25 mouse cellular contexts compared by ENCODE assay signal in the genomic region with DNA sequence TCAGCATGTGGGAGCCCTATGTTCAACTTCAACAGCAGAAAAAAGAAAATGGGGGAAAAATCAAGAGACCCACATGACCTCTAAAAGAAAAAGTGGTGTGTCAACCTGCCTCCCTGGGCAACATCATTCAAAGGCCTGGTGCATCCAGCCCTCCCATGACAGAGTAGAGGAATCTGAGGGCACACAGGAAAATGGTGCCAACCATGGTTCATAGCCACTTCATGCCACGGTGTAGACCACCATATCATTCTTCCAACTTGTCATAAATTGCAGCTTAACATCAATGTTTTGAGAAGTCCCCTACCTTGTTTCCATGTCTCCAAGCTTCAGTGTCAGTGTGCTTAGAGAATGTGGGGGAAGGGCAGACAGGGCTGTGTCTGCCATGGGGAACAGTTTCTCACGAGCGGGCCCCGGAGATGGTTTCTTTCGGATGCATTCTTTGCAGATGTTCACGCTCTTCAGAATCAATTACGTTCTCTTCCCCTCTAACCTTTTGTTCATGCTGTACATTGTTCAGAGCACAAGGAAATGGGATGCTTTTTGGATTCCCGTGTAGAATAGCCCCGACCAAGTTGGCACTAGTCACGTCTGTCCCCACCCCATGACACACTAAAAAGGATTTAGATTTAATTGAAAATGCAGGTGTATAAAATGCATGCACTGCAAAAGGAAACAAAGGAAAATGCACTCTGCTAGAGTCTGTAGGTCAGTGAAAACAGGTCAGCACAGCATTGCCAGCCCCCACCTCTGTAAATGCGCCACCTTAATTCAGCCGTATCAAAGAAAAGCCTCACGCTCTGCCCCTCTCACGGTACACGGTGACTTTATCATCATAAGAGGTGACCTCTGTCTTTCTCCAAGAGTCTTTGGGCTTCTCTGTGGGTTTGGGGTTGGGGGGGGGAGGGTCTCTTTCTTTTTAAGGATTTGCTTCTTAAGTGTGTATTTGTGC. TPM values are rescaled to one million over a fixed set of nuclear protein-coding genes. Genes with fewer than 3 reads are reported as not detected.
DNase-seq lines count a peak whose midpoint lies in the region; ATAC-seq lines count a peak whose summit lies in the region.
"Had no signal": no experiment of that assay in that cellular context is flagged by ENCODE, and none has a peak within 500 bp of the region (broad histone marks: within the 10 kb centered on the region; RNA-seq: fewer than 3 reads in every experiment).

No protein-coding gene starts in this region.

- H3K9ac ChIP-seq in hindbrain, embryonic 11.5 days (ENCODE audit: low read depth, low read length), result no peak overlapping the region
- no peak overlapping the region for H3K9ac ChIP-seq in midbrain, embryonic 16.5 days (ENCODE audit: low read depth, low read length)
- no peak overlapping the region for H3K9ac ChIP-seq in heart, embryonic 12.5 days
- H3K9ac ChIP-seq: embryonic facial prominence, embryonic 12.5 days; forebrain, embryonic 15.5 days; heart, embryonic 13.5 days; liver, embryonic 13.5 days; neural tube, embryonic 13.5 days had no signal

- no peak overlapping the region for H3K4me3 ChIP-seq in hindbrain, embryonic 11.5 days (ENCODE audit: low read depth, low read length)
- H3K4me3 ChIP-seq in midbrain, embryonic 10.5 days, result no peak overlapping the region
- H3K4me3 ChIP-seq in midbrain, embryonic 16.5 days (ENCODE audit: low read depth, low read length), result no peak overlapping the region
- H3K4me3 ChIP-seq in heart, embryonic 12.5 days, result no peak overlapping the region
- H3K4me3 ChIP-seq: embryonic facial prominence, embryonic 12.5 days; erythroblast, embryonic 14.5 days; forebrain, embryonic 15.5 days; heart, embryonic 13.5 days; liver, embryonic 13.5 days; megakaryocyte, embryonic 14.5 days; myocyte; neural tube, embryonic 13.5 days had no signal

- H3K4me2 ChIP-seq in hindbrain, embryonic 11.5 days (replicated peaks; ENCODE audit: low read depth, low read length), result no peak overlapping the region
- H3K4me2 ChIP-seq in midbrain, embryonic 16.5 days (ENCODE audit: low read length), result no peak overlapping the region
- H3K4me2 ChIP-seq in heart, embryonic 12.5 days, result no peak overlapping the region
- H3K4me2 ChIP-seq: embryonic facial prominence, embryonic 12.5 days; forebrain, embryonic 15.5 days; heart, embryonic 13.5 days; liver, embryonic 13.5 days; neural tube, embryonic 13.5 days had no signal

- peak; percentile 57 for ATAC-seq in hindbrain, embryonic 11.5 days (ENCODE audit: low FRiP score)
- ATAC-seq in midbrain, embryonic 16.5 days, result peak; percentile 64
- no peak for ATAC-seq in heart, embryonic 12.5 days (ENCODE audit: insufficient number of reproducible peaks, low FRiP score)
- ATAC-seq in frontal cortex, adult (ENCODE audit: low TSS enrichment), result no peak
- ATAC-seq: forebrain, embryonic 15.5 days had no signal

- no peaks in the 10 kb centered on the region for H3K27me3 ChIP-seq in hindbrain, embryonic 11.5 days (ENCODE audit: control insufficient read depth, insufficient read depth, low read length)
- no peaks in the 10 kb centered on the region for H3K27me3 ChIP-seq in midbrain, embryonic 10.5 days (ENCODE audit: low read depth, poor library complexity, severe bottlenecking)
- H3K27me3 ChIP-seq in midbrain, embryonic 16.5 days (ENCODE audit: control insufficient read depth, insufficient read depth, low read depth, low read length), result no peaks in the 10 kb centered on the region
- H3K27me3 ChIP-seq in heart, embryonic 12.5 days (replicated peaks), result no peaks in the 10 kb centered on the region
- H3K27me3 ChIP-seq: embryonic facial prominence, embryonic 12.5 days; forebrain, embryonic 15.5 days; heart, embryonic 13.5 days; liver, embryonic 13.5 days; megakaryocyte, embryonic 14.5 days; neural tube, embryonic 13.5 days had no signal

- DNase-seq in embryo, embryonic 10.5 days (ENCODE audit: low spot score), result peak; percentile 32
- DNase-seq in embryo, embryonic 11 days, result no peak
- peak; percentile 41 for DNase-seq in hindbrain, embryonic 11.5 days (ENCODE audit: low spot score)
- peak; percentile 47 for DNase-seq in midbrain, embryonic 10.5 days (ENCODE audit: low spot score)
- no peak for DNase-seq in heart, adult 18-20 months
- DNase-seq: adrenal gland, adult 8-10 months; cerebellum, adult 8-10 months; gastrocnemius, postnatal 14 days; heart, adult 11 months; heart, postnatal 14 days; kidney, adult 18-20 months; layer of hippocampus, adult 9-11 months; liver, embryonic 13.5 days; lung, adult 2 months; lung, postnatal 14 days had no signal

- H3K27ac ChIP-seq in hindbrain, embryonic 11.5 days (ENCODE audit: low read depth, low read length), result no peak overlapping the region
- peak overlapping the region; percentile 79 for H3K27ac ChIP-seq in midbrain, embryonic 10.5 days (replicated peaks)
- H3K27ac ChIP-seq in midbrain, embryonic 16.5 days (ENCODE audit: low read length), result no peak overlapping the region
- H3K27ac ChIP-seq in heart, embryonic 12.5 days (ENCODE audit: poor library complexity, severe bottlenecking), result no peak overlapping the region
- H3K27ac ChIP-seq: embryonic facial prominence, embryonic 12.5 days; forebrain, embryonic 15.5 days; heart, embryonic 13.5 days; liver, embryonic 13.5 days; neural tube, embryonic 13.5 days had no signal

- WGBS in hindbrain, embryonic 11.5 days, result 56% methylated on average over 15 of the region's 15 CpGs
- 56% methylated on average over 15 of the region's 15 CpGs for WGBS in midbrain, embryonic 10.5 days
- 25% methylated on average over 15 of the region's 15 CpGs for WGBS in midbrain, embryonic 16.5 days
- WGBS in heart, embryonic 12.5 days, result 90% methylated on average over 15 of the region's 15 CpGs

- no peaks in the 10 kb centered on the region for H3K9me3 ChIP-seq in hindbrain, embryonic 11.5 days (ENCODE audit: control insufficient read depth, low read length)
- H3K9me3 ChIP-seq in midbrain, embryonic 10.5 days (replicated peaks), result no peaks in the 10 kb centered on the region
- H3K9me3 ChIP-seq in midbrain, embryonic 16.5 days (replicated peaks; ENCODE audit: control insufficient read depth, low read length, poor library complexity, severe bottlenecking), result no peaks in the 10 kb centered on the region
- H3K9me3 ChIP-seq in heart, embryonic 12.5 days (replicated peaks), result no peaks in the 10 kb centered on the region
- H3K9me3 ChIP-seq: embryonic facial prominence, embryonic 12.5 days; forebrain, embryonic 15.5 days; heart, embryonic 13.5 days; liver, embryonic 13.5 days; megakaryocyte, embryonic 14.5 days; neural tube, embryonic 13.5 days had no signal

- H3K36me3 ChIP-seq in hindbrain, embryonic 11.5 days (ENCODE audit: control insufficient read depth, insufficient read depth, low read length), result no peaks in the 10 kb centered on the region; the same call in 1 of the 2 replicates
- H3K36me3 ChIP-seq in midbrain, embryonic 10.5 days, result peaks cover 74% of the 10 kb centered on the region
- H3K36me3 ChIP-seq in midbrain, embryonic 16.5 days (ENCODE audit: control insufficient read depth, insufficient read depth, low read length), result peaks cover 15% of the 10 kb centered on the region
- H3K36me3 ChIP-seq in heart, embryonic 12.5 days, result peaks cover 40% of the 10 kb centered on the region
- H3K36me3 ChIP-seq: liver, embryonic 13.5 days had no signal

- H3K4me1 ChIP-seq in hindbrain, embryonic 11.5 days (replicated peaks; ENCODE audit: control insufficient read depth, insufficient read depth, low read length), result no peaks in the 10 kb centered on the region
- peaks cover 54% of the 10 kb centered on the region for H3K4me1 ChIP-seq in midbrain, embryonic 10.5 days
- H3K4me1 ChIP-seq in midbrain, embryonic 16.5 days (ENCODE audit: control insufficient read depth, insufficient read depth, low read length), result 0 out of 2 replicates have a peak, but pooled peaks cover 6% of the 10 kb centered on the region
- H3K4me1 ChIP-seq in heart, embryonic 12.5 days (replicated peaks), result no peaks in the 10 kb centered on the region
- H3K4me1 ChIP-seq: embryonic facial prominence, embryonic 12.5 days; forebrain, embryonic 15.5 days; heart, embryonic 13.5 days; liver, embryonic 13.5 days; megakaryocyte, embryonic 14.5 days had no signal

RNA-seq across cellular contexts. Expression of a gene that starts 24.8 kb away (rescaled TPM):
- polyA plus RNA-seq in hindbrain, embryonic 11.5 days (2014; fragmentation: Nextera tagmentation; extraction: Ambion mirVana), result 12.8 and 18.9 TPM in 2 replicates
- polyA plus RNA-seq in midbrain, embryonic 10.5 days (2016; fragmentation: Nextera tagmentation; extraction: Ambion mirVana), result 12.3 and 14.9 TPM in 2 replicates
- 7.5 and 7.6 TPM in 2 replicates for polyA plus RNA-seq in midbrain, embryonic 16.5 days (2015; fragmentation: Nextera tagmentation; extraction: Ambion mirVana)
- polyA plus RNA-seq in heart, embryonic 12.5 days (2016; fragmentation: Nextera tagmentation; extraction: Ambion mirVana), result 10.8 and 12.8 TPM in 2 replicates
- 10 to 100 TPM; 39.3 to 39.6 TPM for total RNA-seq in heart, adult 18-20 months (2021)

Comparison
In these comparisons a context has a peak if more than half of its experiments do, and no peak if none do; other contexts are left out.
1. DNase-seq: peak in embryo, embryonic 10.5 days (single experiment), hindbrain, embryonic 11.5 days (single experiment) and midbrain, embryonic 10.5 days (single experiment); none in embryo, embryonic 11 days (single experiment) and heart, adult 18-20 months (0 of 2).
2. ATAC-seq: peak in hindbrain, embryonic 11.5 days (single experiment) and midbrain, embryonic 16.5 days (single experiment); none in heart, embryonic 12.5 days (single experiment) and frontal cortex, adult (single experiment).